Mouse (Mus musculus) MEL (cell line): Measurements from ENCODE around the gene Dmkn.

Experiments used
- CHD2 ChIP-seq: IDR thresholded peaks from 2 replicates; pipeline ENCODE4 v1.6.1; 2011; ENCODE audit warnings: low read length, improper control_type of control experiment
- CTCF ChIP-seq, 3 experiments: IDR thresholded peaks in 2 of 3; conservative IDR thresholded peaks in 1 of 3; 2 replicates each; pipeline ENCODE4 v1.5.1; 2011 to 2012; ENCODE audit warnings: low read length in 3 of 3, low read depth in 2 of 3, mild to moderate bottlenecking in 2 of 3, improper control_type of control experiment in 1 of 3, inconsistent platforms in 1 of 3, mixed read lengths in 1 of 3, moderate library complexity in 1 of 3; ENCODE audit not compliant: control insufficient read depth in 1 of 3, insufficient read depth in 1 of 3, poor library complexity in 1 of 3, severe bottlenecking in 1 of 3
- EP300 ChIP-seq, 2 experiments: IDR thresholded peaks; 2 replicates each; pipeline ENCODE4 v1.6.1; 2011; ENCODE audit warnings: improper control_type of control experiment in 2 of 2, low read length in 2 of 2, low read depth in 1 of 2, mild to moderate bottlenecking in 1 of 2
- KAT2A ChIP-seq: conservative IDR thresholded peaks from 2 replicates; pipeline ENCODE4 v1.6.1; 2012; ENCODE audit warnings: low read depth, low read length, improper control_type of control experiment, inconsistent platforms
- MEF2A ChIP-seq: IDR thresholded peaks from 2 replicates; pipeline ENCODE4 v1.6.1; 2014; ENCODE audit warnings: low read depth, mild to moderate bottlenecking, inconsistent platforms, low read length, improper control_type of control experiment; ENCODE audit not compliant: poor library complexity, insufficient replicate concordance, severe bottlenecking; ENCODE audit errors: extremely low read depth
- POLR2A ChIP-seq, 2 experiments: IDR thresholded peaks; 2 replicates each; pipeline ENCODE4 v1.6.1; 2011 to 2012; ENCODE audit warnings: low read length in 2 of 2, mild to moderate bottlenecking in 2 of 2, control low read depth in 1 of 2, improper control_type of control experiment in 1 of 2, low read depth in 1 of 2, moderate library complexity in 1 of 2; ENCODE audit not compliant: control insufficient read depth in 1 of 2, insufficient read depth in 1 of 2, poor library complexity in 1 of 2
- RAD21 ChIP-seq: IDR thresholded peaks from 2 replicates; pipeline ENCODE4 v1.6.1; 2011; ENCODE audit warnings: mild to moderate bottlenecking, low read depth, low read length, improper control_type of control experiment
- RCOR1 ChIP-seq: IDR thresholded peaks from 2 replicates; pipeline ENCODE4 v1.6.1; 2012; ENCODE audit warnings: low read depth, mild to moderate bottlenecking, inconsistent platforms, low read length, improper control_type of control experiment
- SIN3A ChIP-seq: IDR thresholded peaks from 2 replicates; pipeline ENCODE4 v1.6.1; 2012; ENCODE audit warnings: low read length, improper control_type of control experiment, inconsistent platforms
- USF1 ChIP-seq: IDR thresholded peaks from 2 replicates; pipeline ENCODE4 v1.6.1; 2014; ENCODE audit warnings: low read depth, mild to moderate bottlenecking, inconsistent platforms, low read length, improper control_type of control experiment, moderate library complexity
- ZMIZ1 ChIP-seq: IDR thresholded peaks from 2 replicates; pipeline ENCODE4 v1.6.1; 2012; ENCODE audit warnings: low read depth, mild to moderate bottlenecking, inconsistent platforms, low read length, improper control_type of control experiment, moderate library complexity

GRCm38 (mm10) chr7:30717716-30718046 lies 45.9 kb upstream of the Dmkn start:
- TF ChIP-seq MEF2A (no peak), CTCF (IDR thresholded peaks at IDR 0.05 in 2 of 3, conservative IDR thresholded peaks at IDR 0.05 in 1 of 3; ENCODE audit: control insufficient read depth in 1 of 3, insufficient read depth in 1 of 3, low read depth in 2 of 3, low read length in 3 of 3, poor library complexity in 1 of 3, severe bottlenecking in 1 of 3) (peak in 2 of 3 experiments; percentile 20 to 24; a peak in 3 of 6 replicates), POLR2A (IDR thresholded peaks at IDR 0.05; ENCODE audit: control insufficient read depth in 1 of 2, insufficient read depth in 1 of 2, low read depth in 1 of 2, low read length in 2 of 2, poor library complexity in 1 of 2) (no peak), EP300 (IDR thresholded peaks at IDR 0.05; ENCODE audit: low read depth in 1 of 2, low read length in 2 of 2) (no peak), USF1 (no peak), RAD21 (no peak; the same call in 1 of the 2 replicates), RCOR1 (no peak), ZMIZ1 (no peak), KAT2A (no peak), CHD2 (no peak), SIN3A (no peak)
